Mouse (Mus musculus): ENCODE results near the gene Patj. TPM values are rescaled to one million over a fixed set of nuclear protein-coding genes. Genes with fewer than 3 reads are reported as not detected.
"Not testable (repeated sequence)": the region's sequence is repeated elsewhere in the genome, so short reads cannot be mapped to it uniquely, and the experiment has no call there.

The Patj gene
- total RNA-seq (2021) = 1 to 10 TPM; 5.2 to 8.7 TPM
- long read RNA-seq, partial matches to known transcripts = 0 of 2 reads
- long read RNA-seq, other reads (novel, unspliced or antisense) = 2 of 2 reads

DNA sequence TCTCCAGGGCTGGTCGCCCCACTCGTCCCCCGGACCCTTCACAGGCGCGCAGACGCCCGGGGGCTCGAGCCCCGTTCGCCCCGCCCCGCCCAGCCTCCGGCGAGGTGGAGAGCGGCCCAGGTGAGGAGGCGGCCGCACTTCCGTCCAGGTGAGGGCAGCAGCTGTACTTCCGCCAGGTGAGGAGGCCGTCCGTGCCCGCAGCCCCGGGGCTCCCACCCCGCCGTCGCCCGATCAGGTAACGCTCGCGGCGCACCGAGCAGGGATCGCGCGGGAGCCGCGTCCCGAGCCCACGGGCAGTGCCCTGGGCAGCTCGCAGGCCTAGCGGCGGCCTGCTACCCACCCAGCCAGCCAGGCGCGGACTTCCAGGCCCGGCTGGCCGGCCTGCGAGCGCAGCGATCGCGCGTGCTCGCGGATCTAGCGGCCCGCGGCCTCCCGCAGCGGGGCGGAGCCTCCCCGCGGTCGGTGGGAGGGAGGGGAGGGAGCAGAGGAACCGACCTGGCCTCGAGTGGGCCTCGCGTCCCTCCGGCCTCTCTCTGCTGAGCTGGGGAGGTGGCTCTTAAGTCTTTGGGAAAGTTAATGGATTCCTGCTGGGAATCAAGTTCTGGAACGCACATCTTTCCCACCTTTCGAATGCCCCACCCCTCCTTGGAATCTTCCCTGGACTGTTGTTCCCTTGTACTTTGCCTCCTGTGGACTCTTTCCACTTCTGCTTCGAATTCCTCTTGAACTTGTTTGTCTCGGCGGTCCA lies at the start of gene Patj:
Gene Patj, plus strand, starts transcription at position 96 of the 748 bp plus-strand sequence.
- DNase-seq (ENCODE audit: low spot score in 2 of 2) = peak; percentile 59 to 69

- no peak for DNase-seq (ENCODE audit: low spot score in 2 of 2)
Observed at GRCm38 (mm10) chr4:98348580-98348979, 47.0 kb upstream of the Patj start.

DNA sequence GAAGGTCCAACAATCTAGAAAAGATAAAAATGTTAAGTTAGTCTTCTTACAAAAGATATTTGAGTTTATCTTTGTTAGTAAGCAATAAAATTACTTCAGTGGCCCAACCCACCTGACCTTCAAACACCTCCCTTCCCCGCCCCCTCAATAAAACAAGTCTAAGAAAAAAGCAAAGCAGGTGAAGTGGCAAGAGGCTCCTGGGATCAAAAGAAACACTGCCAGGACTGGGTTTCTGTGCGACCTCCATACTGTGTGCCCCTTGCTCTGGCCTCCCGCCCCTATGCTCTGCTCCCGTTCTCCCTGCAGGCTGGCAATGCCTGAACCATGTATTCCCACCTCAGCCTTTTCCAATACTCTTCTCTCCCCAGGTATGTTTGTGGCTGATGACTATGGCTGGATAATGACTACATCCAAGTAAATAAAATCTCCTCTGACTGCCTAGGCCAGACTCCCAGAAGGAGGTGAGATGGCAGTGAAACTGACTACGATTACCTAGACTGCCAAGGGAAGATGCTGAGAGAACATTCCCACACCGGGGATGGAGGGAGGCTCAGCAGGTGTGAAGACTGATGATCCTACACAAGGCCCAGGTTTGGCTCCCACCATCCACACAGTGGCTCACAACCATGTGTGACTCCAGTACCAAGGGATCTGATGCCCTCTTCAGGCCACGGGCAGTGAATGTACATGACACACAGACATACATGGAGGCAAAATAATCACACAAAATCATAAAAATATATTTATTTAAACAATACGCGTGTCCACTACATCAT lies 37.4 kb upstream of the Patj start:
- no peak for DNase-seq (ENCODE audit: low spot score in 2 of 2)

DNA sequence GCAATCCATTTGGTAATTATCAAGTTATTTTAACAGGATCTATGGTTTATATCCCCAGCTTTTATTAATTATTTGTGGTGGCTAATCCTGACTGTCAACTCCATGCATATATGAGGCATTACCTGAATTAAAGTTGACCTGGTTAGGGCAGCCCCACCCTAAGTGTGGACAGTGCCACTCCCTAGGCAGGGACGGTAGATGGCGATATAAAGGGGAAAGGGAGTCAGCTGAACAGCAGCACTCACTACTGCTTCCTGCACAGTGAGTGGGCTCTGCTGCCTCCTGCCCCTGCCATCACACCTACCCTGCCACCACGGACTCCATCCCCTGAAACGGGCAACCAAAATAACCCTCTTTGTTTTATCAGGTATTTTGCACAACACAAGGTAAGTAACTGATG lies 20.2 kb upstream of the Patj start:
- no peak for DNase-seq (ENCODE audit: low spot score in 2 of 2)

DNA sequence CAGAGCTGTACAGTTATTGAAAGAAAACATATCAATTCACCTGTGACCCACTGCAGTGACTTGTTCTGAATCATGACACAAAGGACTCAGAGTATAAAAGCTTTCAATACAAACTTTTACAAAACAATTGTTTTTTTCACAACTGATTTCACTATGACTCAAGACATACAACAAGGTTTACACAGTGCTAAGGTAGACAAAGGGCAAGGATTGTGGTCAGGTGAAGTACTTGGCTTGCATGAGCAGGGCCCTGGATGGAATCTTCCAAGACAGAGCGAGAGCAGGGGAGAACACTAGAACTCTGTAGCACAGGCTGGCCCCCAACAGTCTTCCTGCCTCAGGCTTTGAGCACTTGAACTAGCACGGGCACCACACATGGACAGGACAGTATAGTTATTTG lies 18.6 kb upstream of the Patj start:
- no peak for DNase-seq (ENCODE audit: low spot score in 2 of 2)

DNA sequence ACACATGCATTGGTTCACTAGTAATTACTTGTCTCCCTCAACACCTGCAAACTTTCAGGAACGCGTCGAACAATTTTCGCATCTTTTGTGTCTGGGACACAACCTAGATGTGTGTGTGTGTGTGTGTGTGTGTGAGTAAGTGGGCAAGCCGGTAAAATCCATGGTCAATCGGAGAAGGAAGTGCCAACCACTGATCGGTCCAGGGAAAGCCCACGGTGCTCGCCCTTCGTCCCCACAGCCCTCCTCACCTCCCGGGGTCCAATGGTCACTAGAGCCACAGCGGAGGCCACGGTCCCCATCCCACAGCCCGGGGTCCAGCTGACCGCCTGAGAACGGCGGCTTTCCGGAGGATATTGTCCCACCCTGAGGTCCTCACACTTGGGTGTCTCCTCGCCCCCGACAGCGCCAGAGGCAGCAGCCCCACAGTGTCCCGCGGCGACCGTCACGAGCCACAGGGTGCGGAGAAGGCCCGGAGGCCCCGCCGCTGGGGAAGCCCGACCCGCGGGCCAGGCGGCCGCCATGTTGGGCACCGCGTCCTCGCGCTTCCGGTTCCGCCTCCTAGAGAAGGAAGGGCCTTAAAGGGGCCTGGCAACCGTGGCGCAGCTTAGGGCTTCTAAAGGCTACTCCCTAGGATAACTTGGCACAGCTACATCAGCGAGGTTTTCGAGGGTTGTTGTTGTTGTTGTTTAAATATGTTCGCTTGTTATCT lies 12.7 kb upstream of the Patj start, which contains the start of gene Tm2d1:
Gene Tm2d1, minus strand, starts transcription at position 591 of the 709 bp plus-strand sequence.
- peak; percentile 77 to 85 for DNase-seq (ENCODE audit: low spot score in 2 of 2)

DNA sequence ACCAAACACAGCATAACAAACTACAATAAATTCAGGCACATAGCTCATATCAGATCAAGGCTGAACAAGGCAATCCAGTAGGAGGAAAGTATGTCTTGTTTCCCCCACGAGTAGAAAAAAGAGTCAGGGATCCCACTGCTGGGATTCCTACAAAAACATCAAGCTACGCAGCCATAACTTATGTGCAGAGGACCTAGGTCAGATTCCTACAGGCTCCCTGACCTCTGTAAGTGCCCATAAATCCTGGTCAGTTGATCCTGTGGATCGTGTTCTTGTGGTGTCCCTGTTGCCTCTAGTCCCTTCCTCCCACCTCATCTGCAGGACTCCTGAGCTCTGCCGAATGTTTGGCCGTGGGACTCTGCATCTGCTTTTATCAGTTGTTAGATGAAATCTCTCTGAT lies 10.5 kb upstream of the Patj start:
- no peak for DNase-seq (ENCODE audit: low spot score in 2 of 2)

- no peak for DNase-seq (ENCODE audit: low spot score in 2 of 2)
Observed at GRCm38 (mm10) chr4:98395346-98395689, 267 bp upstream of the Patj start.

GRCm38 (mm10) chr4:98400926-98401583 lies 5.5 kb downstream of the Patj start:
- no peak for DNase-seq (ENCODE audit: low spot score in 2 of 2)

DNA sequence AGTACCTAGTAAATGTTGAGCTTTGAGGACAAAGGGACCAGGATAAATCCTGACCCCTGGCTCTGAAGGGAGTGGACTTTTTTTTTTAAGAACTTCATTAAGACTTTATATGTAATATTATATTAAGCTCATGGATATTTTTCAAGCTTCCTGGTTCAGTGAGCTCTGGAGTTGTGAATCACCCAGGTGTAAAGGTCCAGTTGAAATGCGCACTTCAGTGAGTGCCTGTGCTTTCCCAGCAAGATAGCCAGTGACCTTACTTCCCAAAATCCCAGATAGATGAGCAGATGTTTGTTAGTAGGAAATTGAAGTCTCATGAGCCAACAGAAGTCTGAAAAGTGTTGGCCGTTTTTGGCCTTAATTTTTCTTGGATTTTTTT lies 6.0 kb downstream of the Patj start:
- no peak for DNase-seq (ENCODE audit: low spot score in 2 of 2)

GRCm38 (mm10) chr4:98403492-98403891 lies 7.9 kb downstream of the Patj start:
- no peak for DNase-seq (ENCODE audit: low spot score in 2 of 2)

GRCm38 (mm10) chr4:98404412-98404811 lies 8.8 kb downstream of the Patj start:
- no peak for DNase-seq (ENCODE audit: low spot score in 2 of 2)

DNA sequence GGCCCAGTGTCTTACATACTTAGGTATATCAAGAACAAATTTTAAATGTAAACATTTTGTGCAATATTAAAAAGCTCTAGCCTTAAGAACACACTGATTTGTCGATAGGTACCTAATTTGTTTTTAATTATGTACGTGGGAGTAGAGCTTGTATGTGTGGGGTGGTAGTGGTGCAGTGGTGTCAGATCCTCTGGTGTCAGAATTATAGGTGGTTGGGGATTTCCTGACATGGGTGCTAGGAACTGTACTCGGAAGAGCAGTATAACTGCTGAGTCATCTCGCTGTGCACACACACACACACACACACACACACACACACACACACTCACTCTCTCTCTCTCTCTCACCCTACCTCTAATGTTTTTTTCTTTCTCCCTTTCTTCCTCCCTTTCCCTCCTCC lies 12.9 kb downstream of the Patj start:
- no peak for DNase-seq (ENCODE audit: low spot score in 2 of 2)

DNA sequence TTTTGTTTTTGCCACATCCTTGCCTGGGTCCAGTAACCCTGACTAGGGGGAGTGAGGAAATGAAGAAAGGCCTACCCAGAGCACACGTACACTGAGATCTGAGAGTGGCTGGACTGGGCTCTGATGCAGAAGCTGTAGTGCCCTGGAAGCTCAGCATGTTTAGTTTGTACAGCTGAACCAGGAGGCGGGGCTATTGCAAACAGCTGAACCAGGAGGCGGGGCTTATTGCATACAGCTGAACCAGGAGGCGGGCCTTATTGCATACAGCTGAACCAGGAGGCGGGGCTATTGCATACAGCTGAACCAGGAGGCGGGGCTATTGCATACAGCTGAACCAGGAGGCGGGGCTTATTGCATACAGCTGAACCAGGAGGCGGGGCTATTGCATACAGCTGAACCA lies 19.6 kb downstream of the Patj start:
- DNase-seq (ENCODE audit: low spot score in 2 of 2) = not testable (repeated sequence)

- no peak for DNase-seq (ENCODE audit: low spot score in 2 of 2)
Observed at GRCm38 (mm10) chr4:98428371-98428770, 32.8 kb downstream of the Patj start.

- no peak for DNase-seq (ENCODE audit: low spot score in 2 of 2)
Observed at GRCm38 (mm10) chr4:98435641-98436457, 40.3 kb downstream of the Patj start.

DNA sequence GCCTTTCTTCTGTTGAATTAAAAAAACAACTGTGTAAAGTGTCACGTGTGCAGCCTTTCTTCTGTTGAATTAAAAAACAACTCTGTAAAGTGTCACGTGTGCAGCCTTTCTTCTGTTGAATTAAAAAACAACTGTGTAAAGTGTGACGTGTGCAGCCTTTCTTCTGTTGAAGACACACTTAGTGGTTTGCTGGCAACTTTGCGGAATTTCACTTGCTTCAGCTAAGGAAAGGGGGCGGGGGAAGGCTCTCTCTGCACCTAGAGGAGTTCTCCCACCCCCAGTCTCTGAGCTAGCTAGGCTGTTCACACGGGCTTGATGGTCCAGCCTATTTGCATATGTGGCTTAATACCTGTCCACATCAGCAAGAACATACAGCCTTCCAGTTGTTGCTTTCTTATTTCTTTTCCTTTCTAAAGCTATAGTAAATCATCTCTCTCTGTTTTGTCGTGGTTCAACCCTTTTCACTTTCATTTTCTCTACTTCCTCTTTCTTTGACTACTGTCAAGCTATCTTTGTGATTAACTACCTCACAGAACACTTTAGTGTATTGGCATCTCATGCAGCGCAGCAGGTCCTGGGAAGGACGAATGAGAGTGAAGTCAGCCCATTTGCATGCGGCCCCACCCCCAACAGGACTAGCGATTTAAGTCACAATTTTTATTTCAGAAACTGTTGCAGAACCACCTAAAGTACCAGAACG lies 41.2 kb downstream of the Patj start:
- DNase-seq (ENCODE audit: low spot score in 2 of 2) = no peak

DNA sequence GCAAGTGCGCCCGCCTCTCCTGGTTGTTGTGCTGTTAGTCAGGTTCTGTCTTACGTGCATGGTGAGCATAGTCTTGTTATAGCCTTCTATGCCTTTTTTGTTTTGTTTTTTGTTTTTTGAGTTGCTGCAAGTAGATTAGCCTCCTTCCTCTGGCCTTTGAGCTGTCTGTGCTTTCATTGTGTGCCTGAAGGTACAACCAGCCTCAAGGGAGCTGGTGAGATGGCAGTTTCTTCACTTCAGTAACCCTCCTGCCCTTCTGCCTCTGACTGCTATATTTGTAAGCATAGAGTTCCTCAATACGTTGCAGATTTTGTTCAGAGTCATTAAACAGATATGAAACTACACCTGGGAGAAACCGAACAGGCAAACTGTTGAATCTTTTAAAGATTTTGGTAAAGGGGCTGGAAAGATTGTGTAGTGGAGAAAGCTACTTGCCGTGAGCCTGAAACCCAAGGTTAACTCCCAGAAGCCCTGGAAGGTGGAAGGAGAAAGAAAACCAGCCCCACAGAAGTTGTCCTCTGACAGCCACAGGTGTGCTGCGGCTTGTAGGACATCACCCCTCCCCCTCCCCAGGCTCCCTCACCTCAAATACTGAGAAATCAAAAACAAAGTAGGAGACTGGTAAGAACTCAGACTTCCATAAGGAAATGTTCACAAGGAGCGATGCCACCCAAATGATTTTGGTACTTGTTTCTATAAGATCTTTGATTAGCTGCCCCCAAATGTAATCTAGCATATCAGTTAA lies 43.8 kb downstream of the Patj start:
- no peak for DNase-seq (ENCODE audit: low spot score in 2 of 2)

DNA sequence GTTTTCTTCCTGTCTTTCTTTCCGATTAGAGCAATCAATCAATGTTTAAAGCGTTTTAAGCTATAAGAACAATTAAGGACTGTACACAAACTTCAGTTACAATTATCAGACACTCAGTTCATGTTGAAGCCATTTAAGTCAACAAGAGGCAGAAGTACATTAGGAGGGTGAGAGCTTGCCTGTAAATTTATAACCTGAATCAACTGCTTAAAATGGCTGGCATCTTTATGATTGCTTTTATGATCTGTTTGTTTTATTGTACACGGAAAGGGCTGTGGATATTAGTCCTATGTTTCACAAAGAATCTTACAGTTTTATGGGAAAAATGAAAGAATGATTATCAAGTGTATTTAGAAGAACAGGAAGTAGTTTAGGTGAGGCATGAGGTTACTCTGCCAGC lies 45.7 kb downstream of the Patj start:
- DNase-seq (ENCODE audit: low spot score in 2 of 2) = no peak

Data from layer of hippocampus, postnatal 10 days (tissue).